Mouse (Mus musculus) intestine, embryonic 14.5 days (tissue): ENCODE measurements at regions not wholly inside any gene's neighbourhood (a gene's known extent, or its start where the extent isn't known, plus 50 kb on each side); places are given as distances from the start of the nearest gene placed in this dataset.

Experiments
- ATAC-seq: fragments of 200-750 bp; cut with Nextera tagmentation; replicated peaks from 2 replicates; pipeline ENCODE4 v1.8.0; 2017; ENCODE audit warnings: low read depth, moderate number of reproducible peaks, moderate TSS enrichment, moderate library complexity; ENCODE audit not compliant: low FRiP score, low TSS enrichment
- DNase-seq: peaks from one replicate; pipeline ENCODE4 v3.0.0-alpha.2; 2018; ENCODE audit warnings: low spot score
- H3K27ac ChIP-seq: fragments of 300-500 bp; sonication (generic); 2 replicates; pipeline ENCODE4 v1.5.1; 2014; ENCODE audit warnings: low read depth, mild to moderate bottlenecking, control low read depth
- H3K27me3 ChIP-seq: fragments of 300-500 bp; sonication (generic); replicated peaks from 2 replicates; pipeline ENCODE4 v1.6.1; 2014; ENCODE audit warnings: low read length, control low read depth; ENCODE audit not compliant: control insufficient read depth, insufficient read depth
- H3K36me3 ChIP-seq: fragments of 300-500 bp; sonication (generic); 2 replicates; pipeline ENCODE4 v1.6.1; 2014; ENCODE audit warnings: low read length, control low read depth; ENCODE audit not compliant: control insufficient read depth, insufficient read depth
- H3K4me1 ChIP-seq: fragments of 300-500 bp; sonication (generic); replicated peaks from 2 replicates; pipeline ENCODE4 v1.6.1; 2014; ENCODE audit warnings: low read length, control low read depth, mixed read lengths; ENCODE audit not compliant: control insufficient read depth, insufficient read depth
- H3K4me2 ChIP-seq: fragments of 300-500 bp; sonication (generic); 2 replicates; pipeline ENCODE4 v1.6.1; 2014; ENCODE audit warnings: low read length
- H3K4me3 ChIP-seq: fragments of 300-500 bp; sonication (generic); 2 replicates; pipeline ENCODE4 v1.5.1; 2014; ENCODE audit warnings: low read depth, low read length, control low read depth, mixed read lengths
- H3K9ac ChIP-seq: fragments of 300-500 bp; sonication (generic); 2 replicates; pipeline ENCODE4 v1.6.1; 2014; ENCODE audit warnings: mild to moderate bottlenecking, low read length
- H3K9me3 ChIP-seq: fragments of 300-500 bp; sonication (generic); 2 replicates; pipeline ENCODE4 v1.6.1; 2016; ENCODE audit warnings: low read length, control low read depth; ENCODE audit not compliant: control insufficient read depth
- WGBS: fragments of 180-500 bp; shearing (Covaris S2); extraction: QIAGEN DNeasy Blood & Tissue Kit; methylation state at CpG from one replicate; pipeline ENCODE4 v1.1.7; 2014; 5-methylcytosine and 5-hydroxymethylcytosine counted together

GRCm38 (mm10) chr4:94235650-94236206 lies 320.6 kb upstream of the Gm10306 start:
- 90% methylated on average over 2 of the region's 2 CpGs for WGBS
- Histone ChIP-seq H3K9ac (no peak overlapping the region), H3K4me2 (no peak overlapping the region), H3K9me3 (no peaks in the 10 kb centered on the region), H3K27ac (no peak overlapping the region), H3K4me1 (no peaks in the 10 kb centered on the region), H3K4me3 (no peak overlapping the region), H3K36me3 (no peaks in the 10 kb centered on the region), H3K27me3 (no peaks in the 10 kb centered on the region)
- ATAC-seq (no peak), DNase-seq (no peak)

GRCm38 (mm10) chr4:94256026-94256425 lies 300.3 kb upstream of the Gm10306 start:
- H3K9ac ChIP-seq = no peak overlapping the region
- no peak overlapping the region for H3K4me3 ChIP-seq
- H3K4me2 ChIP-seq = no peak overlapping the region
- H3K4me1 ChIP-seq = no peaks in the 10 kb centered on the region
- no peaks in the 10 kb centered on the region for H3K9me3 ChIP-seq
- no peak overlapping the region for H3K27ac ChIP-seq
- H3K36me3 ChIP-seq = no peaks in the 10 kb centered on the region
- H3K27me3 ChIP-seq = no peaks in the 10 kb centered on the region
- ATAC-seq (no peak), DNase-seq (no peak)
- 71% methylated on average over 1 of the region's 1 CpGs for WGBS

- no peak for ATAC-seq
- H3K9ac ChIP-seq = no peak overlapping the region
- H3K36me3 ChIP-seq = no peaks in the 10 kb centered on the region
- no peaks in the 10 kb centered on the region for H3K4me1 ChIP-seq
- no peak overlapping the region for H3K4me2 ChIP-seq
- DNase-seq = no peak
- H3K27me3 ChIP-seq = no peaks in the 10 kb centered on the region
- no peak overlapping the region for H3K4me3 ChIP-seq
- no peak overlapping the region for H3K27ac ChIP-seq
- H3K9me3 ChIP-seq = no peaks in the 10 kb centered on the region
Measured at GRCm38 (mm10) chr4:94261136-94261535, 295.2 kb upstream of the Gm10306 start.

GRCm38 (mm10) chr4:94281732-94282131 lies 274.6 kb upstream of the Gm10306 start:
- Histone ChIP-seq H3K4me1 (no peaks in the 10 kb centered on the region), H3K4me2 (no peak overlapping the region)

GRCm38 (mm10) chr4:94292150-94292549 lies 264.2 kb upstream of the Gm10306 start:
- no peak overlapping the region for H3K27ac ChIP-seq
- H3K27me3 ChIP-seq = no peaks in the 10 kb centered on the region
- H3K4me2 ChIP-seq = no peak overlapping the region

More at GRCm38 (mm10) chr4:94281732-94282131, 274.6 kb upstream of the Gm10306 start:
- Histone ChIP-seq H3K9ac (no peak overlapping the region), H3K36me3 (no peaks in the 10 kb centered on the region), H3K4me3 (no peak overlapping the region), H3K27ac (no peak overlapping the region), H3K27me3 (no peaks in the 10 kb centered on the region), H3K9me3 (no peaks in the 10 kb centered on the region)
- ATAC-seq = no peak
- no peak for DNase-seq

GRCm38 (mm10) chr4:94317298-94317697 lies 239.0 kb upstream of the Gm10306 start:
- Histone ChIP-seq H3K9me3 (no peaks in the 10 kb centered on the region), H3K9ac (no peak overlapping the region), H3K4me2 (no peak overlapping the region), H3K27ac (no peak overlapping the region), H3K36me3 (no peaks in the 10 kb centered on the region), H3K27me3 (no peaks in the 10 kb centered on the region), H3K4me1 (no peaks in the 10 kb centered on the region), H3K4me3 (no peak overlapping the region)
- ATAC-seq = no peak
- DNase-seq = no peak

More at GRCm38 (mm10) chr4:94292150-94292549, 264.2 kb upstream of the Gm10306 start:
- H3K36me3 ChIP-seq = no peaks in the 10 kb centered on the region
- no peaks in the 10 kb centered on the region for H3K9me3 ChIP-seq
- no peak overlapping the region for H3K9ac ChIP-seq
- DNase-seq (no peak), ATAC-seq (no peak)
- H3K4me3 ChIP-seq = no peak overlapping the region
- H3K4me1 ChIP-seq = no peaks in the 10 kb centered on the region

- no peak overlapping the region for H3K4me3 ChIP-seq
- H3K27me3 ChIP-seq = no peaks in the 10 kb centered on the region
- no peak overlapping the region for H3K27ac ChIP-seq
- H3K9ac ChIP-seq = no peak overlapping the region
- WGBS = 84% methylated on average over 2 of the region's 2 CpGs
- no peak for ATAC-seq
- no peaks in the 10 kb centered on the region for H3K36me3 ChIP-seq
- no peaks in the 10 kb centered on the region for H3K4me1 ChIP-seq
- no peak overlapping the region for H3K4me2 ChIP-seq
- DNase-seq = no peak
- H3K9me3 ChIP-seq = no peaks in the 10 kb centered on the region
Measured at GRCm38 (mm10) chr4:94326759-94327158, 229.6 kb upstream of the Gm10306 start.

GRCm38 (mm10) chr4:94343331-94343730 lies 213.0 kb upstream of the Gm10306 start:
- no peak overlapping the region for H3K4me2 ChIP-seq
- no peak overlapping the region for H3K27ac ChIP-seq
- no peaks in the 10 kb centered on the region for H3K4me1 ChIP-seq
- H3K9me3 ChIP-seq = no peaks in the 10 kb centered on the region
- no peak for DNase-seq
- H3K27me3 ChIP-seq = no peaks in the 10 kb centered on the region
- H3K4me3 ChIP-seq = no peak overlapping the region
- no peaks in the 10 kb centered on the region for H3K36me3 ChIP-seq
- H3K9ac ChIP-seq = no peak overlapping the region
- no peak for ATAC-seq

GRCm38 (mm10) chr4:94349273-94349672 lies 207.1 kb upstream of the Gm10306 start:
- no peak for DNase-seq
- H3K4me3 ChIP-seq = no peak overlapping the region

More at GRCm38 (mm10) chr4:94349273-94349672, 207.1 kb upstream of the Gm10306 start:
- 53% methylated on average over 1 of the region's 1 CpGs for WGBS
- Histone ChIP-seq H3K9ac (no peak overlapping the region), H3K4me2 (no peak overlapping the region), H3K36me3 (no peaks in the 10 kb centered on the region), H3K27ac (no peak overlapping the region), H3K4me1 (no peaks in the 10 kb centered on the region), H3K27me3 (no peaks in the 10 kb centered on the region), H3K9me3 (no peaks in the 10 kb centered on the region)
- ATAC-seq = no peak
